Mouse (Mus musculus): Measurements from ENCODE around the gene Spink4.
"Not testable (repeated sequence)": the region's sequence is repeated elsewhere in the genome, so short reads cannot be mapped to it uniquely, and the experiment has no call there.

The Spink4 gene

GRCm38 (mm10) chr4:40900612-40901011 is 19.2 kb upstream of the Spink4 start:
- DNase-seq (ENCODE audit: low read depth, low spot score), result no peak

- DNase-seq (ENCODE audit: low read depth, low spot score), result no peak
These were observed 13.6 kb upstream of the Spink4 start for GRCm38 (mm10) chr4:40906298-40906697.

GRCm38 (mm10) chr4:40908261-40908969 is 11.4 kb upstream of the Spink4 start:
- peak; percentile 50 for DNase-seq (ENCODE audit: low read depth, low spot score)

GRCm38 (mm10) chr4:40914287-40914867 is 5.5 kb upstream of the Spink4 start:
- no peak for DNase-seq (ENCODE audit: low read depth, low spot score)

GRCm38 (mm10) chr4:40915947-40916346 is 3.9 kb upstream of the Spink4 start:
- no peak for DNase-seq (ENCODE audit: low read depth, low spot score)

GRCm38 (mm10) chr4:40916592-40917155 is 3.2 kb upstream of the Spink4 start:
- peak; percentile 77 for DNase-seq (ENCODE audit: low read depth, low spot score)

GRCm38 (mm10) chr4:40920576-40920975 is 724 bp downstream of the Spink4 start:
- DNase-seq (ENCODE audit: low read depth, low spot score), result no peak

GRCm38 (mm10) chr4:40921288-40921687 is 1.4 kb downstream of the Spink4 start:
- DNase-seq (ENCODE audit: low read depth, low spot score), result no peak

- peak; percentile 42 for DNase-seq (ENCODE audit: low read depth, low spot score)
These were observed 3.3 kb downstream of the Spink4 start for GRCm38 (mm10) chr4:40923087-40923651.

GRCm38 (mm10) chr4:40925568-40925967 is 5.7 kb downstream of the Spink4 start:
- no peak for DNase-seq (ENCODE audit: low read depth, low spot score)

- no peak for DNase-seq (ENCODE audit: low read depth, low spot score)
These were observed 9.2 kb downstream of the Spink4 start for GRCm38 (mm10) chr4:40929046-40929445.

- peak; percentile 55 for DNase-seq (ENCODE audit: low read depth, low spot score)
These were observed 13.8 kb downstream of the Spink4 start for GRCm38 (mm10) chr4:40933694-40934093.

- DNase-seq (ENCODE audit: low read depth, low spot score), result not testable (repeated sequence)
These were observed 14.5 kb downstream of the Spink4 start for GRCm38 (mm10) chr4:40934369-40934768.

GRCm38 (mm10) chr4:40936175-40936839 is 16.5 kb downstream of the Spink4 start:
- DNase-seq (ENCODE audit: low read depth, low spot score), result no peak

- DNase-seq (ENCODE audit: low read depth, low spot score), result no peak
These were observed 18.9 kb downstream of the Spink4 start for GRCm38 (mm10) chr4:40938793-40939192.

GRCm38 (mm10) chr4:40943651-40944050 is 23.8 kb downstream of the Spink4 start:
- peak; percentile 50 for DNase-seq (ENCODE audit: low read depth, low spot score)

- no peak for DNase-seq (ENCODE audit: low read depth, low spot score)
These were observed 26.8 kb downstream of the Spink4 start for GRCm38 (mm10) chr4:40946516-40947121.

GRCm38 (mm10) chr4:40947565-40948159 is 27.8 kb downstream of the Spink4 start:
- no peak for DNase-seq (ENCODE audit: low read depth, low spot score)

- peak; percentile 99 for DNase-seq (ENCODE audit: low read depth, low spot score)
These were observed 28.4 kb downstream of the Spink4 start, which contains the start of the genes Bag1 and Chmp5 for GRCm38 (mm10) chr4:40948160-40948708. Bag1 (minus strand) TSS chr4:40948294. Chmp5 (plus strand) TSS chr4:40948407.

- DNase-seq (ENCODE audit: low read depth, low spot score), result peak; percentile 75
These were observed 33.7 kb downstream of the Spink4 start for GRCm38 (mm10) chr4:40953521-40953920.

GRCm38 (mm10) chr4:40955942-40956341 is 36.1 kb downstream of the Spink4 start:
- DNase-seq (ENCODE audit: low read depth, low spot score), result no peak
